Mouse (Mus musculus) brain, embryonic 14.5 days (tissue): Measurements from ENCODE around the gene Cbfa2t2.

Experiments used
- CTCF ChIP-seq: fragments of 200-500 bp; IDR thresholded peaks from 2 replicates; pipeline ENCODE4 v1.5.1; 2012; ENCODE audit warnings: inconsistent platforms, mild to moderate bottlenecking, moderate library complexity, borderline replicate concordance; ENCODE audit not compliant: insufficient read depth, insufficient read length; ENCODE audit errors: extremely low read depth
- POLR2A ChIP-seq: fragments of 200-500 bp; IDR thresholded peaks from 2 replicates; pipeline ENCODE4 v1.6.1; 2012; ENCODE audit warnings: mild to moderate bottlenecking, inconsistent platforms, borderline replicate concordance; ENCODE audit not compliant: poor library complexity, insufficient read depth, insufficient read length, severe bottlenecking; ENCODE audit errors: extremely low read depth

GRCm38 (mm10) chr2:154398267-154398666, 38.0 kb upstream of the Cbfa2t2 start:
- TF ChIP-seq POLR2A = no peak
- no peak for TF ChIP-seq CTCF
